Mouse (Mus musculus) brown adipose tissue, adult 24 weeks (tissue): ENCODE data around the gene Polr1a. TPM values are rescaled to one million over a fixed set of nuclear protein-coding genes. Genes with fewer than 3 reads are reported as not detected.
A peak's percentile ranks its signal among the peaks of the same experiment; 100 is the strongest.
"Not testable (repeated sequence)": the region's sequence is repeated elsewhere in the genome, so short reads cannot be mapped to it uniquely, and the experiment has no call there.

ENCODE experiments used
- H3K27ac ChIP-seq: fragments of 200-500 bp; replicated peaks from 2 replicates; pipeline ENCODE4 v1.5.1; 2012; ENCODE audit warnings: low read depth, mild to moderate bottlenecking, low read length
- H3K4me1 ChIP-seq: fragments of 200-500 bp; 2 replicates; pipeline ENCODE4 v1.6.1; 2012; ENCODE audit warnings: low read length, mixed read lengths; ENCODE audit not compliant: control insufficient read depth, insufficient read depth, insufficient read length
- H3K4me3 ChIP-seq: fragments of 200-500 bp; 2 replicates; pipeline ENCODE4 v1.5.1; 2012; ENCODE audit warnings: low read depth, mild to moderate bottlenecking, low read length, moderate library complexity; ENCODE audit not compliant: insufficient read depth
- polyA plus RNA-seq: library from polyadenylated mRNA; stranded (reverse); fragments of >200 nt; gene quantifications from 2 replicates; pipeline ENCODE4 v1.2.4, GENCODE M21; 2012; ENCODE audit not compliant: missing spikeins, insufficient read depth, insufficient read length

Gene Polr1a
- polyA plus RNA-seq: 11.1 and 12.6 TPM in 2 replicates

DNA sequence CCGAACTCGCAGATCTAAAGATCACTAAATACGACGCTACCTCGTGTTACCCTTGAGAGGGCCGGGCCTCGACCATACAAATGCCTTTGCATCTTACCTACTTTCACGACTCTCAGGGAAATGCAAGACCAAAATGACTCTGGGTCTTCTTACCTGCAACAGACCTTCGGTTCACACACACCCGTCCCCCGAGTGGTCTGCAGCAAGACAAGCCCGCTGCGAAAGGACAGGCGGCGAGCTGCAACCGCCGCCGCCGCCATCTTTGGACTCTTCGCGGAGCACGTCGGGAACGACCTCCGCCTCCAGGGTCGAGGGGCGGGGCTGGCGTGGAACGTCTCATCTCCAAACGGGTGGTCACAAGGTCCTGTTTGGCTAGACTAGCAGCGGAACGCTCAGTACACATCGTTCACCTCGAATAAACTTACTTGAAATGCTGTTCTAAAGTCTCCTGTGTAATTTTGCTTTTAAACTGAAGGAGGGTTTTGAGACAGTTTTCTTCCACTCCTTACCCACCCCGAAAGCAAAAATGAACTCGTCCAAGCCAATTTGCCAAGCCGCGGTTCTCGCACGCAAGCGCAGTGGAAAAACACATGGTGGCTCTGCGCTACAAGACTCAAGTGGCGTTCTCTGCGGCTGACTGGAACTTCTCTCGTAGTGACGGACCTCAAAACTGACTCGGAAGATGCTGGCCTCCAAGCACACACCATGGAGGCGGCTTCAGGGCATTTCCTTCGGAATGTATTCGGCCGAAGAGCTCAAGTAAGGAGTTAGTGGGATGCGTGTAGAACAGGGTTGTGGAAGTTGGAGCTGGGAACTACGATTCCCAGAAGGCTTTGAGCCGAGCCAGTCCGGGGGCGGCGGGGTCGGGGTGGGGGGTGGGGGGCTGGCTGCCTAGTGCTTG is at the start of gene Polr1a, which contains the start of gene Ptcd3:
TSS of gene Polr1a (plus strand) at position 573 of the 901 bp plus-strand sequence.
TSS of gene Ptcd3 (minus strand) at position 270 of the 901 bp plus-strand sequence.
- Histone ChIP-seq H3K4me3 (peak within 1 kb of the TSS; percentile 83), H3K4me1 (no peaks in the 10 kb centered on the region), H3K27ac (peak within 1 kb of the TSS; percentile 97)

DNA sequence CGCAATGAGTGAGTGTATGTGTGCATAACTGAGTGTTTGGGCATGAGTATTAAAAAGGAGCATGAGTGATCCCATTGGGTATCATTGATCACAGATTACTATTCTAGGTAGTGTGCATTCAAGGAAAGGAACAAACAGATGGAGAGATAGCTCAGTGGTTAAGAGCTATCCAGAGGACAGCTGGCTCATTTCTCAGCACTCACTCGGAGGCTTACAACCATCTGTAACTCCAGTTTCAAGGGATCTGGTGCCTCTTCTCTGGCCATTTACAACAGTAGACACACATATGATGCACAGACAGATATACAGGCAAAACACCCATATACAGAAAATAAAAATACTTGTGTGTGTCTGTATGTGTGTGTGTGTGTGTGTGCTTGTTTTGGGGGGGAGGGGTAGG is 41.1 kb upstream of the Polr1a start:
- no peak overlapping the region for H3K4me3 ChIP-seq
- H3K27ac ChIP-seq: no peak overlapping the region
- H3K4me1 ChIP-seq: no peaks in the 10 kb centered on the region

DNA sequence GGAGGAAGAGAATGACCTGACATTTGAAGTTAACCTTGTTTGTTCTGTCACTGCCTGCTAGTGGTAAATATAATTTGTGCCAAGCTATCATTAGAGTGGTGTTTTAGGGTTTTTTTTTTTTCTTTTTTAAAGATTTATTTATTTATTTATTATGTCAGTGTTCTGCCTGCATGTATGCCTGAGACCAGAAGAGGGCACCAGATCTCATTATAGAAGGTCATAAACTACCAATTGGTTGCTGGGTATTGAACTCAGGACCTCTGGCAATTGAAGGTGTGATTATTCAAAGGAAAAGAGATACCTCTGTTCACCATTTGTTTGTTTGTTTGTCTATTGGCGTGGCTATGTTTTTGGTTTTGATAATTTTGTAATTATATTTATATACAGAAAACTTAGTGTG is 40.0 kb upstream of the Polr1a start:
- Histone ChIP-seq H3K4me1 (no peaks in the 10 kb centered on the region), H3K27ac (no peak overlapping the region), H3K4me3 (no peak overlapping the region)

DNA sequence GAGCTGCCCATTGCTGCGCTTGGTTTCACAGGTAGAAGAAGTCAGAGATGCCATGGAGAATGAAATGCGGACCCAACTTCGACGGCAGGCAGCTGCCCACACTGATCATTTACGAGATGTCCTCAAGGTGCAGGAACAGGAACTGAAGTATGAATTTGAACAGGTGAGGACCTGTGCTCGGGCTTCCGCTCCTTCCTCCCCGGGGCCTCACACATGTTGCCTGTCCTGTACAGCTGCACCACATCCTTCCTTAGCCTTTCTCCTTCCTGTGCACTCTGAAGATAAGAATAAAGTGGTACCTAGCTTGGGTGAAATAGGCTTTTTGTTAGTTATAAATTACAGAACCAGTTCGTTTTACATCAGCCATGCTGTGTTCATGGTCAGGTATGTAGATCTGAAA is 37.5 kb upstream of the Polr1a start:
- Histone ChIP-seq H3K27ac (no peak overlapping the region), H3K4me3 (no peak overlapping the region), H3K4me1 (no peaks in the 10 kb centered on the region)

DNA sequence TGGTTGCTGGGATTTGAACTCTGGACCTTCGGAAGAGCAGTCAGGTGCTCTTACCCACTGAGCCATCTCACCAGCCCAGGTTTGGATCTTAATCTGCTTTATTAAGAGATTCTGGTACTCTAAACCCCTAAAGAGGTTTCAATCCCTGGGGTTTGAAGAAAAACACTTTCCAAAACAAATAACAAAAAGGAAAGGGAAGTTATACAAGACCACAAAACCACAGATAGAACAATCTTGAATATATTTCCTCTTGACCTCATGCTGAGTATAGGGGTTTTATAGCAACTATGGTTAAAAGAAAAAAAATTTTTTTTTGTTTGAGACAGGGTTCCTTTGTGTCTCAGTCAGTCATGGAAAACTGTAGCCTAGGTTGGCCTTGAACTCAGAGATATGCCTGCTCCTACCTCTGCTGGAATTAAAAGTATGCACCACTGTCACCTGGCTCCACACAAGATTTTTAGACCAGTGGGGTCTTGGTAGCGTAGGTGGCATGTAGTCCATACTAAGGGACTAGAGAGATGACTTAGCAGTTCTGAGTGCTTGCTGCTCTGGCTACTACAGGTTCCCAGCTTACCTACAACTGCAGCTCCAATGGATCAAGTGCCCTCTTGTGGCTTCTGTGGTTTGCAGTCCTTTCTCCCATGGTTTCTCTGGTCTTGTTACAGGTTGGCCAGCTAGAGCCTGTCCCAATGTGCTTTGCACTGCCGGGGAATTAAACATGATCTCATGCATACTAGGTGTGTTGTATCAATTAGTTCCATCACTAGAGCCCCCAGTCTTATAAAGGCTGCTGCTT is 30.7 kb upstream of the Polr1a start:
- H3K27ac ChIP-seq: no peak overlapping the region
- H3K4me3 ChIP-seq: no peak overlapping the region
- H3K4me1 ChIP-seq: no peaks in the 10 kb centered on the region; the same call in 1 of the 2 replicates

DNA sequence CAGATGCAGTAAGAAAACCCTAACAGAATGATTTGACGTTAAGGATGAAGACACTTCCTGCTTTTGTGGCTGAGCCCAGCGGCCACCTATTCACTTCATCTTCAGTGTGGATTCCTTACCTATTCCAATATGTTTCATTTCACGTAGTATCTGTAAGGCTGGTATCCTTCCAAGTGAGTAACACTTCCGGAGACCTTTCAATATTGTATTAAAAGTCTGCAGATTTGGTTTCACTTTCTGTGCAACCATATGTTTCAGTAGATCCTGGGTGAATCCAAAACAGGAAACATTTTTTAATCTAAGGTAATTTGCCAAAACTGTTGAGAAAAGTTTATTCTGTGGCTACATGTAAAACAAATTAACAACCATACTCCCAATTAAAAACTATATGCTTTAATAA is 15.6 kb upstream of the Polr1a start:
- Histone ChIP-seq H3K4me1 (no peaks in the 10 kb centered on the region), H3K4me3 (no peak overlapping the region), H3K27ac (no peak overlapping the region)

DNA sequence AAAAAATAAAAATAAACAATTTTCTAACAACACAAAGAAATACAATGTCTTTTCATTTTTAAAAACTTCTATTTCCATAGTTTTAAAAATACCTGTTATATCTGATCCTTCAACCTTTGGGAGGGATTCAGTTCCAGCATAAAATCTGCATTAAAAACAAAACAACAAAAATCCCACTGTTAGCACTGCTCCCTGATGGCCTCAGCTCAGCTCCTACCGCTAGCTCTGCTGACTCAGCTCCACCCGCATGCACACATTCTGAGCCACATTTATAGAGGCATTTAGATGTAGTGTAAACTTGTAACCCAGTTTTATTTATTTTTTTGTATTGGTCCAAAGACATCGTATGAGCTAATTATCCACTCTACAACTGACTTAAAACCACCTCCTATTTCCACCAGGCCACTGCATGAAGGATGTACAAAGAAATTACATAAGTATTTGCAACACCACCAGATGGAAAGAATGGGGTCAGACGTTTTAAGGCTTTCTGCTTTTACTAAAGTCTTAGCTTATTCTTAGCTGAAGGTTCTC is 1.1 kb upstream of the Polr1a start:
- H3K4me3 ChIP-seq: peak overlapping the region; percentile 83
- no peak overlapping the region for H3K27ac ChIP-seq
- H3K4me1 ChIP-seq: no peaks in the 10 kb centered on the region

DNA sequence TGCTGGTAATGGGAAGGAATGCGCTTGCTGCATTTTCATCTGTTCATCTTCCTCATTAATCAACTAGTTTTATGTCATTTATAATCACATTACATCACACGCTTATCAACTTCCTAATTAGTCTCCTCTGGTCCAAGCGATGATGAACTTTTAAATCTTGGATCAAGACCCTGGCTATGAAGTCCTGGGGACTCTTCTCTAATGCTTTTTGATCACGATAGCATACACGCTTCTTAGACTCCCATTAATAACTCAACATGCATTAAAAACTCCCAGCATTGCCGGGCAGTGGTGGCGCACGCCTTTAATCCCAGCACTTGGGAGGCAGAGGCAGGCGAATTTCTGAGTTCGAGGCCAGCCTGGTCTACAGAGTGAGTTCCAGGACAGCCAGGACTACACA is 531 bp downstream of the Polr1a start:
- no peak overlapping the region for H3K27ac ChIP-seq
- H3K4me1 ChIP-seq: no peaks in the 10 kb centered on the region
- peak overlapping the region; percentile 82 for H3K4me3 ChIP-seq

DNA sequence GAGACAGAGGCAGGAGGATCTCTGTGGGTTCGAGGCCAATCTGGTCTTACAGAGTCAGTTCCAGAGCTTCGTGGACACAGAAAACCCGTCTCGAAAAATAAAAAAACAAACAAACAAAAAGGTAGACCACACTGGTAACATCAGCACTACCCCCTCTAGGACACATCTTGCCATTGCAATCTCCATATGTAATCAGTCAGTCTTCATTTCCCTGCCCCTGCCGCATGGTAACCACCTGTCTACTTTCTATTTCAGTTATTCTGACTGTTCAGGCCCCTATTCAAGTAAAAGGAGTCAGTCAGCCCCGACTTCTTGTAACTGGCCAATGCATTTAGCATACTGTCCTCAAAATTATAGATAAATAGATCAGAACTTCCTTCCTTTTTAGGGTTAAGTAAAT is 987 bp downstream of the Polr1a start:
- Histone ChIP-seq H3K4me1 (no peaks in the 10 kb centered on the region), H3K4me3 (peak overlapping the region; percentile 82; the same call in 1 of the 2 replicates), H3K27ac (no peak overlapping the region)

DNA sequence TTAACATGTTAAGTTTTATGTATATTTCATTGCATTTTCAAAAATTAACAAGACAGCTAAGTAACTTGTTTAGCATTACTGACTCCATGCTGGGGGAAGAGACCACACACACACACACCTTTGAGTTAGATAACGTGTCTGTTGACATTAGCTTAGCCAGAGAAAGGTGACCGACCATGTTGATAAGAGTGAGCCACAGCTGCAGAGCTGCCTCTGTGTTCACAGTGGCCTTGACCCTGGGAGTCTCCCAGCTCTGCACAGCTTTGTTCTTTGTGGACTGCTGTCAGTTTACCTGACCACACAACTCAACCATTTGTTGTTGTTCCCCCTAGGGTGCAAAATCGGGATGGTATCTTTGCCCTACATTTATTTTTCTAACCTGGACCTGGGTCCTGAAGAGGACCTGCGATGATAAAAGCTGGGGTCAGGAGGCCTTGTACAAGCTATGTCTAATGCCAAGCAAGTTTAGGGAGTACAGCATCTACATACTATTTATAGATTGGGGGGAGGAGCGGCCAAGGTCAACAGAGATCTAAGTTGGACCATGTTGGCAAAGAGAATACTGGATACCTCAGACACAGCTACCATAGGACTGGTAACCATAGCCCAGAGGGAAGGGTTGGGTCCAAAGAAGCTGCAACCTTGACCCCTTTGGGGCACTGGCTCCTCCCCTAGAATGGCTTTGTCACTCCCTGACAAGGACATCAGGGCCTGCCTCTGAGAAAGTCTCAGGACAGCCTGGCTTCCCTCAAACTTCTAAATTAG is 3.0 kb downstream of the Polr1a start:
- H3K4me3 ChIP-seq: no peak overlapping the region
- no peak overlapping the region for H3K27ac ChIP-seq
- no peaks in the 10 kb centered on the region for H3K4me1 ChIP-seq

DNA sequence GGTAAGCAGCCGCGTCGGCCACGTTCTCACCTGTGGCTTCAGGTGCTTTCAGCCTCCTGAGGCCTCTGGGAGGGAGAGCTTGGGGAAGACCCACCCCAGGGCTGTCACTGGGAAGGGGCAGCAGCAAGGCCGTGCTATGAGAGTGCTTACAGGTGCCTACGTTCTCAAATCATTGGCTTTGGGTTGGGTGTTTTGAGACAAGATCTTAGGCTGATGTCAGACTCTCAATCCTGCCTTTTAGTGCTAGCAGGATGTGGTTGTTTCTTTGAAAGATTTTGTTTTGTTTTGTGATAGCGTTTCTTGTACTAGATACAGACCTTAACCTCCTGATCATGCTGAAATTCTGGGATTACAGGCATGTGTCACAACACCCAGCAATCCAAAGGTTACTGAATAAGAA is 11.9 kb downstream of the Polr1a start:
- no peak overlapping the region for H3K27ac ChIP-seq
- H3K4me1 ChIP-seq: no peaks in the 10 kb centered on the region
- no peak overlapping the region for H3K4me3 ChIP-seq

DNA sequence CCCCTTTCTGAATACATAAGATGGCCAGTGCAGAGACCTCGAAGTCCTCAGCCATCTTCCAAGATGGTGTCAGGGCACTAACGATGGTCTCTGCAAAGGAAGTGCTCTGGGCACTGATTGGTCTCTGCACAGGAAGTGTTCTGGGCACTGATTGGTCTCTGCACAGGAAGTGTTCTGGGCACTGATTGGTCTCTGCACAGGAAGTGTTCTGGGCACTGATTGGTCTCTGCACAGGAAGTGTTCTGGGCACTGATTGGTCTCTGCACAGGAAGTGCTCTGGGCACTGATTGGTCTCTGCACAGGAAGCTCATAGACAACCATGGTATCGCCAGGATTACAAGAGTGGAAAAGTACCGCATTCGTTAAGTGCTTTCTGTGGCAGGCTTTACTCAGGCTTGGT is 16.4 kb downstream of the Polr1a start:
- not testable (repeated sequence) for H3K4me1 ChIP-seq, H3K4me3 ChIP-seq, H3K27ac ChIP-seq

DNA sequence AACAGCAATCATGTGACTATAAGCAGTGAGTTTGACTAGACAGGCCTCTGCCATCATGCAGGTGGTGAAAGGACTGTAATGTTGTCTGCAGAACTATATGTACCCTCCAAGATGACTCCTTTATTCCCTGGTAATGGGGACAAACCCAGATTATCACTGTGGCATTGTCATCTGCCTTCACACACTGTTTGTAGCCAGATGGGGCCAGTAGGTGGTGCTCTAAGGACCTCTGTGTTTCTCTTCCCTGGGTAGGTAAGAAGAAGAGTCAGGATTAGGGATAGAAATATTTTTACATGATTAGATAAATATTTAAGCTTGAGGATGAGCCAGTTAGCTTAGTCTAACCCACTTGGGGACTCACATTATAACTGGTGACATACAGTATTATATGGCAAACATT is 19.1 kb downstream of the Polr1a start:
- Histone ChIP-seq H3K4me3 (no peak overlapping the region), H3K4me1 (peaks cover 6% of the 10 kb centered on the region; the same call in 1 of the 2 replicates), H3K27ac (no peak overlapping the region)

DNA sequence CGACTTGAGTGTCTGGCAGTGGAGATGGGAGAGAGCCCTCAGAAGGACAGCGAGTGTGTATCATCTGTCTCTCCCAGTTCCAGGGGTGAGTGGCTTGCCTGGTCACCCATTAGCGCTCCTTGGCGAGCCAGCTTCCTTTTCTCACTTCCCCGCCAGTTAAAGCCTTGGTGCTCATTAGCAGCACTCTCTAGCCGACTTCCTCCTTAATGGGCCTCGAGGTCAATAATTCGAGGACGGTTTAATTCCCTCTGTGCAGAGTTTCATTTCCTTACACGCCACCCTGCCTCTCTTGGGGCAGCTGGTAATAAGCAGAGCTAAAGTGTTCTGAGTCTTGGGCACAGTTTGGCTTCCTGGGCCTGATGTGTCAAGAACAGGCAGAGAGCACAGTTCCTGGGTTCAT is 21.2 kb downstream of the Polr1a start:
- Histone ChIP-seq H3K4me1 (peaks cover 6% of the 10 kb centered on the region; the same call in 1 of the 2 replicates), H3K4me3 (no peak overlapping the region), H3K27ac (peak overlapping the region; percentile 55)
